Mouse (Mus musculus): Measurements from ENCODE around the gene Dlgap3. TPM values are rescaled to one million over a fixed set of nuclear protein-coding genes. Genes with fewer than 3 reads are reported as not detected.

The Dlgap3 gene
- total RNA-seq, 2 experiments from 2014 or later = 6.4 to 7.5 TPM

GRCm38 (mm10) chr4:127263438-127264182, 94.6 kb downstream of the Dlgap3 start:
- DNase-seq = peak; percentile 14

- DNase-seq = no peak
Observed at GRCm38 (mm10) chr4:127264183-127264554, 95.2 kb downstream of the Dlgap3 start.

GRCm38 (mm10) chr4:127278451-127279001, 109.5 kb downstream of the Dlgap3 start:
- peak; percentile 19 for DNase-seq

GRCm38 (mm10) chr4:127279241-127279640, 110.2 kb downstream of the Dlgap3 start:
- no peak for DNase-seq

Other genes starting within 250 kb of the Dlgap3 start
- 10 to 100 TPM; 33.1 to 47.3 TPM for gene Zmym4, start 201.1 kb upstream of the Dlgap3 start, total RNA-seq (2021)
- gene Sfpq, start 147.9 kb upstream of the Dlgap3 start, total RNA-seq (2021) = 100 to 1,000 TPM; 204 to 244 TPM
- gene Zmym1, start 108.1 kb upstream of the Dlgap3 start, total RNA-seq (2021) = 1 to 10 TPM; 6.4 to 8.5 TPM
- 10 to 100 TPM; 12.7 to 18.7 TPM for gene Zmym6, start 91.8 kb upstream of the Dlgap3 start, total RNA-seq (2021)
- 10 to 100 TPM; 10.8 to 12.8 TPM for gene Tmem35b, start 45.5 kb upstream of the Dlgap3 start, total RNA-seq (2021)
- gene Smim12, start 74.6 kb downstream of the Dlgap3 start, total RNA-seq (2021) = 10 to 100 TPM; 36.6 to 38.3 TPM
- gene Gja4, start 144.8 kb downstream of the Dlgap3 start, total RNA-seq (2021) = 10 to 100 TPM; 13.3 to 15.4 TPM
- gene Gjb3, start 161.6 kb downstream of the Dlgap3 start, total RNA-seq (2021) = under 1 TPM; 0.27 to 0.42 TPM
- gene Gjb4, start 184.9 kb downstream of the Dlgap3 start, total RNA-seq (2021) = not detected
- gene Gjb5, start 189.0 kb downstream of the Dlgap3 start, total RNA-seq (2021) = under 1 TPM; 0.75 to 0.82 TPM